Mouse (Mus musculus): ENCODE data around the gene Eif3d.
"Not testable (repeated sequence)": the region's sequence is repeated elsewhere in the genome, so short reads cannot be mapped to it uniquely, and the experiment has no call there.

Gene Eif3d

DNA sequence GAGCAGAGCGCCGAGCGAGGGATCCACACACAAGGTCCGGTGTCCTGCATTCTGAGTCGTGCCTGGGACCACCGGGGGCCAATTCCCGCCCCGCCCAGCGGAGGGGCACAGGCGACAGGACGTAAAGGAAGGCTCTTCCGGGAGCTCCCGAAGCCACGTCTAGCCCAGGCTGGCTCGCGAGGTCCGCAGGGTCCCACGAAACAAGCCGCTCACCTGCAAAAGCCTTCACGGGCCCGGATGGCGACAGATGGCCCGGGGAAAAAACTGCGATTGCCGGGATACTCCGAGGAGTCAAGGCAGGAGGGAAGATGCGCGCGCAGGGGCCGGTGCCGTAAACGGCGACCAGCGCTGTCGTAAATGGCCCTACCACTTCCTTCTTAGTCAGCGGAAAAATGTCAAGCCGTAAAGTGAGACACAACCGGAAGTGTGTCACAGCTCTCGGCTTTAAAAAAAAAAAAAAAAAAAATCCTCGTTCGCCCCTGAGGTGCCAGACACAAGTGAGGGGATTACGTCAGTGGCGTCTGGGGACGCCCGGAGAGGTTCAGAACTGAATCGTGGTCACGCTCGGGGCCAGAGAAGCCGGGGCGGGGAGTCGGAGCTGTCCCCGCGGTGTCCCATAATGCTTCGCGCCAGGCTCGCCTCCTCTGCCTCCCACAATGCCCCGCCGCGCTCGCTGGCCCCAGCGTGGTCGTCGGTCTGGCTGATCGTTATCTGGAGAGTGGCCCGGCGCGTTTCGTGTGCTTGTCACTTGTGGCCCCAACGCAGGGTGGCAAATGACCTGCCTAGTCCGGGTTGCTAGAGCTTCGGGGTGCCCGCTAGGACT, at the start of gene Eif3d:
Gene Eif3d, minus strand, starts transcription at position 344 of the 823 bp plus-strand sequence.
- DNase-seq (ENCODE audit: low spot score in 2 of 2) = peak; percentile 97 to 99

- DNase-seq (ENCODE audit: low spot score in 2 of 2) = no peak
These were observed 43.4 kb upstream of the Eif3d start for GRCm38 (mm10) chr15:78014046-78014445.

GRCm38 (mm10) chr15:78008206-78008605, 37.6 kb upstream of the Eif3d start:
- DNase-seq (ENCODE audit: low spot score in 2 of 2) = not testable (repeated sequence)

DNA sequence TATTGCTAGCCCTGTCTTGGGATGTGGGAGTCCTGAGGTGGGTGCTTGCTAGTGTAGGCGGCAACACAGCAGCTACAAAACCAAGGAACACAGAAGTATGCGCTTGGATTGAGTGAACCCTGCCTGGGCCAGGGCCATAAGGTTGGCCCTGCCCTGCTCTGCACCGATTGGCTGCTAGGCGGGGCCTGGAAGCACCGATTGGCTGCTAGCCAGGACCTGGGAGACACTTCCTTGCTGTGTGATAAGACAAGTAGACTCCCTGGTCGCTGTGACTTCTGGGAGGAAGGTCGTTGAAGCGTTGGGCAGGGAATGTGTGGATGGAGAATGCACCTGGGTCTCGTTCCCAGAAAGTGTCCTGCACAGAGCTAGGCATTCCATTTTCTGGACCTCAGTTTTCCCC, 33.3 kb upstream of the Eif3d start:
- DNase-seq (ENCODE audit: low spot score in 2 of 2) = peak in 1 of 2 experiments; percentile 24

- no peak for DNase-seq (ENCODE audit: low spot score in 2 of 2)
These were observed 30.8 kb upstream of the Eif3d start for GRCm38 (mm10) chr15:78001400-78001799.

- DNase-seq (ENCODE audit: low spot score in 2 of 2) = no peak
These were observed 17.9 kb upstream of the Eif3d start for GRCm38 (mm10) chr15:77988541-77988940.

GRCm38 (mm10) chr15:77983391-77983790, 12.8 kb upstream of the Eif3d start:
- DNase-seq (ENCODE audit: low spot score in 2 of 2) = no peak

DNA sequence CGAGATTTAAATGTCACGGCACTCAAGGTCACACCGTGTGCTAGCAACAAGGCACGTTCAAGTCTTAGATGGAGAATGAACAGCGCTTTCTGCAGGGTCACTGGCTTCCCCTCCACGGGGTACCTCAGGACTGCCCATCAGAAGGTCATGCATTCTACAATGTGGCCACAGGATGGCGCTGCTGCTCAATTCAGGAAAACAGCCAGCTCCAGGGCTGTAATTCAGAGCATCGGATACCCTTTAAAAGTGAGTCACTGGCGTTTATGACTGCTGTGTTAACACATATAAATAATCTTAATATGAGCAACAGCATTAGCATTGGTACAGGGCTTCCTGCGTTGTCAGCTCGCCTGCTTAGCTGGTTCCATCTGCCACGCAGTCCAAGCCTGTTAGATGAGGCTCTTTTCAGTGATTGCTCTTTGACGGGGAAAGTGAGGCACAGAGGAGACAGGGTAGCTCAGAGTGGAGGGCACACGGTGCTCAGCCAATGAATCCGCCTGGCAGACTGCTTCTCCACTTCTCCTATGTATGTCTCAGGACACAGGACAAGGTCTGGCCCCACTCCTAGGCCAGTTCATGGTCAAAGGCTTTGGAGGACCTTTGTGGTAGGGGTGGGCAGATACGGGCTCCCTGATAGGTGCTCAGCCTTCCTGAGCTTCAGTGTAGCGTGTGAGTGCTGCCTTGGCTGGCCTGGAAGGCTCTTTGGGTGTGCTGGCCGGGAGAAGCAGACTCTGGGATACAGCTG, 11.8 kb upstream of the Eif3d start:
- peak; percentile 56 to 88 for DNase-seq (ENCODE audit: low spot score in 2 of 2)

GRCm38 (mm10) chr15:77981181-77981680, 10.6 kb upstream of the Eif3d start:
- no peak for DNase-seq (ENCODE audit: low spot score in 2 of 2)

- no peak for DNase-seq (ENCODE audit: low spot score in 2 of 2)
These were observed 8.8 kb upstream of the Eif3d start for GRCm38 (mm10) chr15:77979427-77979865.

DNA sequence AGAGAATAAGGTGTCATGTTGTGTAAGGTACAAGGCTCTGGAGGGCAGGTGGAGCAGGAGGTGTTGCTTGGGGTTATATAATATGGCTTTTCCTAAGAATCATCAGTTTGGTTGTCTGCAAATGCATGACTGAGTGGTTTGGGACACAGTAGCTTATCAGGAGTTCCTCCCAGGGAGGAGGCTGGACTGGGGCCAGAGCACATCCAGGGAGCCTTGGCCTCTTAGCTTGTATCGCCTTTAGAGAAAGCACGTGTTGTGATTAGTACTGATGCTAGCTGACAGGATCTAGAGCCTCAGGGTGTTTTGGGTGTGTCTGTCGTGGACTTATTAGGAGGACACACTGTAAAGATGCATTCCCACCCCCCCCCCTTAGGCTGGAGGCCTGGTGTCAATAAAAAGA, 7.0 kb upstream of the Eif3d start:
- peak in 1 of 2 experiments; percentile 30 for DNase-seq (ENCODE audit: low spot score in 2 of 2)

DNA sequence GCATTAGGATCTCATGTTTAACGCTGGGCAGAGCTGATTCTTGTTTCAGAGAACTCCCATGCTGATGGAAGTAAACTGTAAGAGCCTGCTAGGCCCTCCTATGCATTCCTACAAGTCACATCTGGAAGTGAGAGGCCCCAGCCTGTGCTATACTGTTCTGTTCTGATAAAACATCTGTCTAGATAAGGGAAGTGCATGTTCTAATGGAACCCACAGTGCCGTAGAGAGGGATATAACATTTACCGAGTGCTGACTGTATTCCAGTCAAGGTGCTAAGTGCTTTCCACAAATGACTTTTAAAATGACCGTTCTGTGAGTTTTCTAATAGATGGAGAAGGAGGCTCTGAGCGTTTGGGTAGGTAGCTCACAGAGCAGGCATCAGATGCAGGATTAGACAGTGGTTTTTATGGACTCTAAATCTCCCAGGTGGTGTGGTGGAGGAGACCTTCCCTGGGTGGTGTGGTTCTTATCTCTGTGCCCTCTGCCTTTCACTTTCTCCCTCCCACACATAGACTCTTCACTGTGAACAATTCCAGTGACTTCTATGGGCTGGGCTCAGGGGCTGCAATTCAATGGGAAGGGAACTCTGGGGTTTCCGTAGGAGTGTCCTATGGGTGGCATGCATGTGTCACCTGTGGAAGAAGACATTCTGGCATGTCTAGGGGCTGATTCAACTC, 3.7 kb upstream of the Eif3d start:
- no peak for DNase-seq (ENCODE audit: low spot score in 2 of 2)

DNA sequence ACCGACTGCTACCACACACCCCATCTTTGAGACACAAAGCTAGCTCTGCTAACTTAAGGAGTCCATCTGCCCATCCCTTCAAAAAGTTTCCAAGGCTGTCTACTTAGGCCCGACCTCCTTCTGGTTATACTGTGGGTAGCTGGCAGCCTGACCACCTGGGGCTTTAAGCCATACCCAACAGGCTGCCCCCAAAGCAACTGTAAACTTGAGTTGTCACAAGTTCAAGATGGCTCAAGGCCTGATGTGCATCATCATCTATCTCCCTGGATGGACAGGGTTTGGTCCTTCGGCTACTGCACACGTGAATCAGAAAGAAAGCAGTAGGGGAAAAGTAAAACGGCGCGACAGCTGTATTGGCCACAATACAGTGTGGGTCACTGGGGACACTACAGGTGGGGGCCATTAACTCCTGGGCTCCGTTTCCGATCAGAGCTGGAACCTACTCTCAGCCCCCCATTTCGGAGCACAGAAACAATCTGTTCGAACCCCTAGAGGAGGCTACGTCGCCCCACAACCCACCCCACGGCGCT, 608 bp downstream of the Eif3d start:
- no peak for DNase-seq (ENCODE audit: low spot score in 2 of 2)

GRCm38 (mm10) chr15:77965117-77965528, 5.5 kb downstream of the Eif3d start:
- DNase-seq (ENCODE audit: low spot score in 2 of 2) = no peak

DNA sequence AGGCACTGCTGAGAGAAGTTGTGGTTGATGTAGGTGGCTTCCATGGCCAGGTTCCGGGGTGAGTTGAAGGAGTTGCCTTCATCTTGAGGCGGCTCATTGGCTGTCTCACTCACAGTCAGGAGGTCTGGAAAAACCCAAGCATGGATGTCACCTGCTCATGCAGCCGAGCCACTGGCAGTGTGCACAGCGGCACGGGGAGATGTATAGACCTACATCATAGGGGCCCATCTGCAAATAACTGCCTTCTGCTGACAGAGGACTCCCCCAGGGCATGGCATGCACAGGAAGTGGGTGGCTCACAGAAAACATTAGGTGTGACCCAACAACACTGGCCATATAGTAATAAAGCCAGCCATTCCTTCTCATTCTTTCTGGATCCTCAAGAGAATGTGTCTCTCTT, 8.2 kb downstream of the Eif3d start:
- no peak for DNase-seq (ENCODE audit: low spot score in 2 of 2)

DNA sequence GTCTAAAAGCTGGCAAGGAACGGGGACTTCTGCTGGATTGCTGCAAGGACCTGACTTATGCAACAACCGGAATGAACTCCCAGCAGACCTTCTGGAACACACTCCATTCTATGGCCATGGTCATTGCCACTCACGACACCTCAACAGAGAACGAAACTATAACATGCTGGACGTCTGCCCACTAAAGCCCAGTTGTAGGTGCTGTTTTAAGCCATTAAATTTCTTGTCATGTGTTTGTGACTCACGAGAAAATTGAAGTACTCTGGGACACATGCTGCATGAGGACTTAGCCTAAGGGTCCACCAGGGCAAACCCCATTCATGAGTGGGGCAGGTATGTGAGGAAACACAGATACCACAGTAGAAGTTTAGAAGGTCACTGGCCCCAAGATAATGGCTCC, 9.9 kb downstream of the Eif3d start:
- no peak for DNase-seq (ENCODE audit: low spot score in 2 of 2)

- no peak for DNase-seq (ENCODE audit: low spot score in 2 of 2)
These were observed 12.5 kb downstream of the Eif3d start for GRCm38 (mm10) chr15:77958071-77958470.

- no peak for DNase-seq (ENCODE audit: low spot score in 2 of 2)
These were observed 13.0 kb downstream of the Eif3d start for GRCm38 (mm10) chr15:77957625-77958024.

DNA sequence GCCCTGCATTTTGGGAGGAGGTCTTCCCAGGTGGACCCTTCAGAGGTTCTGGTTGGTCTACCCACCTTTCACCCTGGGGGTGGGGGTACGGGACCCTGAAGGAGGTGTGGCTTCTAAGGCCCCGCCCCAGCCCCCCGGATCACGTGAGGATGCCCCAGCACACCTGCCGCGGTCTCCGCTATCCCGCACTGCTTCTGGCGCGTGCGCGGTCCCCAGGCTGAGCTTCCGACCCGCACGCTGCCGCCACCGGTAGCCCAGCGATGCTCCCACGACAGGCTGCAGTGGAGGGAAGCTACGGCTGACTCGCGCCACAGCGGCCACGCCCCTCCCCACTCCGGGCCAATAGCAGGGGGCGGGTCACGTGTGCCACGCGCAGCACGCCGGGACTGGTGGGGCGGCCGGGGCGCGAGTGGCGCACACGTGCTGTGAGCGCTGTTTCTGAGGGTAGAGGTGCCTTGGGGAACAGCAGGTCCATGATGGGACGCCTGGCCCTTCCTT, 14.2 kb downstream of the Eif3d start, which contains the start of gene Foxred2:
Gene Foxred2, minus strand, starts transcription at position 319 of the 498 bp plus-strand sequence.
- peak; percentile 86 to 90 for DNase-seq (ENCODE audit: low spot score in 2 of 2)

- no peak for DNase-seq (ENCODE audit: low spot score in 2 of 2)
These were observed 14.9 kb downstream of the Eif3d start for GRCm38 (mm10) chr15:77955440-77956403.

Data from spleen, postnatal 4 days (tissue).